Mouse (Mus musculus): ENCODE measurements at regions not wholly inside any gene's neighbourhood (a gene's known extent, or its start where the extent isn't known, plus 50 kb on each side); places are given as distances from the start of the nearest gene placed in this dataset.

DNA sequence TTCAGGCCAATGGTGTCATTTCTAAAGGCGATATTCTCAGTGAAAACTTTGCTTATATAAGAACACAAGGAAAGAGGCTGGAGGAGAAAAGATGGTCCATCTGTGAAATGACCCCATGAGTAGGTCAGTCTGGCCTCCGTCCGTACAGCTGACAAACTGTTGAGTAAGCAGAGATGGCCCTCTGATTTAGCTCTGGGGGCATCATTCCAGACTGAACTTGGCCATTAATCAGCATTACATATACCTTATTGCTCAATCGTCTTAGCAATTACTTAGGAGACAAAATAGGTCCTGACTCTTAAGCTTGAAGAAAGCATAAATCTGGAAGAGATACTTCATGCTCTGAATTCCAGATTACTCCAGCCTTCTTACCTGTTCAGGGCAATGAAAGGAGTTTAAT is 132.8 kb upstream of the Noct start:
- DNase-seq: peak; percentile 23 to 36

DNA sequence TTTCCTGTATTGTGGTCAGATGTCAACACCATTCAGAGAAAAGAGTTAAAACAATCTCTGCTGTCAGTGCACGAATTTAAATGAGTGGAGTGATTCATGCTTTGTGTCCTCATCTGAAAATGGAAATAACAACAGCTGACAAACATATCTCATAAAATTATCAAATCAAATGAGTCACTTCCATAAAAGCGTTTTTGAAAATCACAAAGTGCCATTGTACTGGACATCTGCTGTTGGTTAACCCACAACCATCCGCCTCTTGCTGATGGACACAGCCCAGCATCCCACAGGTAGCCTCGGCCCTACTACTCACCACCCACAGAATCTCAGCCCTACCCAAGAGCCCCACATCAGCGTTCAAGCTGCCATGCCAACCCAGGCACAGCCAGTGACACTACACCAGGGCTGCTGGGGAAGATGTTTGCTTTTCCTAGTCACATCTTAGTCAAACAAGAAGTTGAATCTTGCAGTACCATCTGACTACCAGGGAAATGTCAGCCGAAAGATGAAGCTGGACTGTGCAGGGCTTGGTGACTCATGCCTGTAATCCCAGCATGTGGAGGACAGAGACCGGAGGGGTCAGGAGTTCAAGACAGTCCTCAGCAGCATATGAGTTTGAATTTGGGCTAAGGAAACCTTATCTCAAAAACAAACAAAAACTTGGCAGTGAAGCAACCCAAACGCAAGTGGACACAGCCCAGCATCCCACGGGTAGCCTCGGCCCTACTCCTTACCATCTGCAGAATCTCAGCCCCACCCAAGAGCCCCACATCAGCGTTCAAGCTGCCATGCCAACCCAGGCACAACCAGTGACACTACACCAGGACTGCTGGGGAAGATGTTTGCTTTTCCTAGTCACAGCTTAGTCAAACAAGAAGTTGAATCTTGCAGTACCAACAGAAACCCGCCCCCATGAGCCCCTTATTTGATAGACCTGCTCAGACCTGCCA is 131.9 kb upstream of the Noct start:
- DNase-seq: peak; percentile 24 to 35

DNA sequence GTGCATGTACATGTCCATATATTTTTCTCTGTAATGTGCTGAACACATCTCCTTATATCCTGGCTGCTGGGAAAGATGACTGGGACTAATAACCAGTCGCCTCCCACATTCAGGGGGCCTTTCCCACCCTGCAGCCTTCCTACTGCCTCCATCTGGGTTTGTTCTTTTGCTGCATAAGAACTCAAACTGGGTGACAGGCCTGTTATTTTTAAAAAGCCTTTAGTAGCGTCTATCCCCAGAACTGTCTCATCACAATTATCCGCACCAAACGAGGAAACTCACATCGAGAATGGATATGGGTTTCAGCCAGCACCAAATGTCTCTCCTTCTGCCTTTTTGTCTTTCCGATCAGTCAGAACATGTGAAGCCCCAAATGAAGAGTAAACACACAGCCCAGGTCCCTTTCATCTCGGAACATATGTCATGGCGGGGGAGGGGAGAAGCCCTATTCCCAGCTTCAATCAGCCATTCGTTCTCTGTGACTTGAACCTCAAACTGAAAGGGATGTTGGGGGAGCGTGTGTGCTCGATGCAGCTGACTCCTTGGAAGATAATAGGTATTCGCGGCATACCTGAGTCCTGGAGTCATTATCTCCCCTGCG is 128.3 kb upstream of the Noct start:
- no peak for DNase-seq

DNA sequence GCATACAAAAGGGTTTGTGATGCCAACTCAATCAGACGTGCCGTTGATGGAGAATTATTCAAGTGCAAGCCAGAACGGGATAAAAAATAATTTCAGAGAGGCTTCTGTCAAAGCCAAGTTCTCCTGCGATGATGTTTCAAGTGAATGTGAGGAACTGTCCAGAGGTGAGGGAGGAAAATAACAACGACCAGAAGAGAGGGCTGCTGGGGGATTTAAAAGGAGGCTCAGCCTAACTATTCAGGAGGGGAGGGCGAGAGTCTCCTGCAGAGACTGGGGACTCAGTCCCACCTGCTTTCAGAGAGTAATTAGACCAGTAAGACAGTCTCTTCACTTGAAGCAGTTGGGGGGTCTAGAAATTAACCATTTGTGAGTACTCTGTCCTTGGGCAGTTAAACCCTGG is 127.7 kb upstream of the Noct start:
- DNase-seq: no peak

DNA sequence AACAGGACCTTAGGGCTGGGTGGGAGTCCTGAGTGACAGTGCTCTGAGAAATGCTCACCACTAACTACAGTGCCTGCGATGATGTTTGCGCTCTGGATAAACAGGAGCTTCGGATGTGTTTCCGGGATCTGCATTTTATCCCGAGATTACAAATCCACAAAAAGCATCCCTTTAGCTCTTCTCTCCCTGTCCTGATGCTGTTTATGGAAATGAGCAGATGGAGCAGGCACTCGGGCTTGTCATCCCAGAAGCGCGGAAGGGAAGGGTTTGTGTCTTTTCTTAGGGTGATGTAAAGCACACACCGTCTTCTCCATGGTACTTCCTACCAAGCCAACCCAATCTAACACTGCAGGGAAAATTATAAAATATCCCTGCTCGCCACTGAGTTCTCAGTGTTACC is 126.9 kb upstream of the Noct start:
- no peak for DNase-seq

DNA sequence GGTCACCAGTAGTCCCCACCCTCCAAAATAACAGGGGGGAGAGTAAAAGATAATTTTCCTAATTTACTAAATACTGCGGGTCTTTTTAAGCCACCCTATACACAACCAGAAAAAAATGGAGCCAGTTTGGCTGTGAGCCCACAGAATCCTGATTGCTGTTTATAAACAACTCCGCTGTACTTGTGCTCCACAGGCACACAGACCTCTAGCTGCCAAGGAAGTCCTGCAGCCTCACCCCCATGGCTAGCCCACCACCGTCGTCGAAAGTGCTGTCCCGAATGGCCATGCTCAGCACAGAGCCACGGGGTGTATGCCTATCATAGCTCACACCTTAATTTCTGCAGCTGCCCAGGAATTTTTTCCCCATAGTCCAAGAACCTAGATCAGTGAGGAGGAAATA is 124.3 kb upstream of the Noct start:
- no peak for DNase-seq

GRCm38 (mm10) chr3:51108639-51109202 is 115.5 kb upstream of the Noct start:
- DNase-seq: no peak

DNA sequence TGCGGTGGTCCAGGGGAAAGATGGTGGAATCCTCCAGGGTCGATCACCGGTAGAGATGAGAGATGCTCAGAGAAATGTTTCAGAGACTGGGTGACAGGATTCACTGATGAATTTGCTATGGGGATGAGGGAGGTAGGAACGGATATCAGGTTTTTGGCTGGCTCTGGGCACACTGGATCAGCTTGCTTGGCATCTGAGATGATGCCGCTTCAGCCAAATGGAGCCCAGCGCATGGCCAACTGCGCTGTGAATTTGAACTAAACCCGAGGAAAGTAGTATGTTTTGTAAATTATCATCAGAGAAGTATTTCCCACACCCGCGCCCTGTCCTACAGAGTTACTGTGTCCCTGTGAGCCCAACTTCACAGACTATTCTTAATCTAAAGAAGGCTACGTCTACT is 113.0 kb upstream of the Noct start:
- no peak for DNase-seq

GRCm38 (mm10) chr3:51112351-51112750 is 111.9 kb upstream of the Noct start:
- no peak for DNase-seq

DNA sequence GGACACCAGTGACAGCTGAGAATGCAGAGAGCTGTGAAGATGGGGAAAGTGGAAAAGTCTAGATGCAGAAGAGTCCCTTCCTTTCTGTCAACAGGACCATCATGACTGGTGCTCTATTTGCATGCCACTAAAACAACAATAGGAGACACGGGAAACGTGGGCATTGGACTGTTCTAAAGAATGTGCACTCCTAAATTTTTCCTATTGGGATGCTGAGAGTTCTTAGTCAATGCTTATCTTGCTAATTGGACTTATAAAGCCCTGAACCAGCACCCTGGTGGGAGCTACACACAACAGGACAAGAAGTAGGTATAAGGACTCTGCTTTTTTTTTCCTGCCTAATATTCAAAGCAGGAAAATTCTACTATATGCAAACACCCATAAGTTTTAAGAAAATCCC is 108.3 kb upstream of the Noct start:
- DNase-seq: no peak

DNA sequence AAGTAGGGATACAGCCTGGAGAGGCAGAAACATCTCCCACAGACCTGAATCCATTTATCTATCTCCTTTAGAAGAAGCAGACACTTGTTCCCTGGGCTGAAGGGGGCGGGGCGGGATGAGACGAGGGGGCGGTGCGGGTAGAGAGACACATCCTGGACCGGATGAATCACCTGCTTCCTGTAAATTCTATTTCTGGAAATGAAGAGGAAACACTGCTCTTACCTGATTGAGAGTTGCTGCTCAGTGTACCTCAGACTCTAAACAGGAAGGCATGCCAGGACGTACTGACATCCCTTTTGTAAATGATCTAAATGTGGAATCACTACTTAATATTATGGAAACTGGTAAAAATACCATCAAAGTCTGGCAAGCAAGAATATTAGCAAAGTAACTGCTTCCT is 105.5 kb upstream of the Noct start:
- peak in 1 of 2 experiments; percentile 40 for DNase-seq

- no peak for DNase-seq
These were observed 103.7 kb upstream of the Noct start for GRCm38 (mm10) chr3:51120522-51120921.

DNA sequence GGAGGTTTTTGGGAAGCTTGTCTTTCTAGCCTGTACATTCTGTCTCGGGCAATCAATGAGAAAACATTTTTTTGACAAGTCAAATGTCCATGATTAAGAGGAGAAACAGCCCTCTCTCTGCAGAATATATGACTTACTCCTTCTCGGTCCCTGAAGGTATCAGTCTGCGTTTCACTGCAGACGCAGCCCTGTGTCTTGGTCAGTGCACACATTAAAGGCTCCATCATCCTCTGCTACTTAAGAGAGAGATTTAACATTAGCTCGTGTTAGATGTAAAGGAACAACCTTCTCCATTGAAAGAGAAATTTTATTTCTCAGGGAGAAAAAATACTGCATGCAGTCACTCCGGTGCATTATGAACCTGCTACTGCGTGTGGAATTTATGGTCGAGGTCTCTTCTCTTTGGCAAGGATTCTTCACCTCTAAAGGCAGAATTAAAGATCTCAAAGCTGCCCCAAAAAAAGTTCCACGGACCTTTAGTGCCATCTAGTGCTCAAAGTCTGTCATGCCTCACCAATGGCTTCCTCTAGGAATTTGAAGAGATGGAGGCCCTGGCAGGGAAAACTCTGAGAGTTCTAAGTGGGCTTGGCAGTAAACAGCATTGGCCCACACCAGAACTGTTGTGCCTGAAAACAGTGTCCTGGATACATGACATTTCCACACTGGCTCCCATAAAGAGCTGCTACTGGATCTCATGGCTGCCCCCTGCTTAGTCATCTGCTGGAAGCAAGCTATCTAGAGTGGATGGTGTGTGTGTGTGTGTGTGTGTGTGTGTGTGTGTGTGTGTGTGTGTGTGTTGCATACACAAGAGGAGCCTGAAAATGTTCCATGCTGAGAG is 102.3 kb upstream of the Noct start:
- peak; percentile 51 to 64 for DNase-seq

- no peak for DNase-seq
These were observed 101.7 kb upstream of the Noct start for GRCm38 (mm10) chr3:51122541-51122935.

GRCm38 (mm10) chr3:51127875-51128274 is 96.4 kb upstream of the Noct start:
- DNase-seq: no peak

- no peak for DNase-seq
These were observed 95.6 kb upstream of the Noct start for GRCm38 (mm10) chr3:51128491-51129155.

DNA sequence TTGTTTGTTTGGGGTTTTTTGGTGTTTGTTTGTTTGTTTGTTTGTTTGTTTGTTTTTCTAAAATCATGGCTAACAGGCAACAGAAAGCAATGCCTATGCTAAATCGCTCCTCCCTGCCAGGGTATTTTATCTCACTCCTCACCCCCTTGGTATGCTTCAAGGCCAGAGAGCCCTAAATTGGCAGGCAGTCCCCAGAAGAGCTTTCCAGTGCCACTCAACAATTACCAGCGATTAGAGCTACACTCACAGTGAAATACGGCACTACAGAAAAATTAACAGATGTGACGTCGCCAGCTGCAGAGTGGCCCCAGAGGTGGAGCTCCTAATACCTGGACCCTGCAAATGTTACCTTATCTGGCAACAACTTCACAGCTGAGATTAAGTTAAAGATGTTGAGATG is 93.5 kb upstream of the Noct start:
- DNase-seq: peak; percentile 48 to 56

DNA sequence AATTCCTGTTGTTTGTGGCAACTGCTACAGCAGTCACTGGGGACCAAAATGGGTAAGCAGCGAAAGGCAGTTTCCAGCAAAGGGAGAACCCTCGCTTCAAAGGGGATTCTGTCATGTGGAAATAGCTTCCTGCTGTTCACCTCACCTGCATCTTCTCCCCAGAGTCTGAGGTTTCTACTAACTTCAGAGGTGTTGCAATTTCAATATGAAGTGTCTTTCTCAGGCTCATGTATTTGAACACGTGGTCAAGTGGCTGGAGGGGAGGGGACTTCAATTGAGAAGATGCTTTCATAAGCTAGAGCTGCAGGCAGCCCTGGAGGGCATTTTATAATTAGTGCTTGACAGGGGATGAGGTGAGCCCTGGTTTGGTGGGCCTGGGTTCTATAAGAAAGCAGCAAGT is 92.9 kb upstream of the Noct start:
- DNase-seq: no peak

- peak in 1 of 2 experiments; percentile 35 for DNase-seq
These were observed 91.5 kb upstream of the Noct start for GRCm38 (mm10) chr3:51132736-51133135.

- peak; percentile 9 to 20 for DNase-seq
These were observed 88.7 kb upstream of the Noct start for GRCm38 (mm10) chr3:51135581-51135980.

- no peak for DNase-seq
These were observed 86.4 kb upstream of the Noct start for GRCm38 (mm10) chr3:51137730-51138312.
